Mouse (Mus musculus): ENCODE measurements around the gene Ubtd2. TPM values are rescaled to one million over a fixed set of nuclear protein-coding genes. Genes with fewer than 3 reads are reported as not detected.

Gene Ubtd2
- polyA plus RNA-seq, 1 experiment from 2014 or later, result 46.8 TPM

GRCm38 (mm10) chr11:32560015-32560770, 105.0 kb downstream of the Ubtd2 start:
- no peaks in the 10 kb centered on the region for H3K36me3 ChIP-seq
- no peak overlapping the region for H3K9ac ChIP-seq
- 83% methylated on average over 12 of the region's 12 CpGs for WGBS
- no peaks in the 10 kb centered on the region for H3K27me3 ChIP-seq
- H3K4me2 ChIP-seq, result no peak overlapping the region
- no peak overlapping the region for H3K27ac ChIP-seq
- peaks cover 2% of the 10 kb centered on the region; the same call in 1 of the 2 replicates for H3K4me1 ChIP-seq
- ATAC-seq (ENCODE audit: borderline replicate concordance, extremely low read depth, low FRiP score, low TSS enrichment), result no peak
- H3K4me3 ChIP-seq, result no peak overlapping the region
- no peaks in the 10 kb centered on the region for H3K9me3 ChIP-seq

- H3K9me3 ChIP-seq, result no peaks in the 10 kb centered on the region
- H3K9ac ChIP-seq, result no peak overlapping the region
- H3K36me3 ChIP-seq, result no peaks in the 10 kb centered on the region
- no peaks in the 10 kb centered on the region for H3K27me3 ChIP-seq
- H3K4me2 ChIP-seq, result no peak overlapping the region
- no peak for ATAC-seq (ENCODE audit: borderline replicate concordance, extremely low read depth, low FRiP score, low TSS enrichment)
- H3K4me1 ChIP-seq, result peaks cover 2% of the 10 kb centered on the region; the same call in 1 of the 2 replicates
- no peak overlapping the region for H3K27ac ChIP-seq
- H3K4me3 ChIP-seq, result no peak overlapping the region
- 70% methylated on average over 10 of the region's 10 CpGs for WGBS
Measured at GRCm38 (mm10) chr11:32561465-32562355, 106.5 kb downstream of the Ubtd2 start.

- H3K36me3 ChIP-seq, result no peaks in the 10 kb centered on the region
- no peak overlapping the region for H3K4me3 ChIP-seq
- no peak overlapping the region for H3K27ac ChIP-seq
- H3K9me3 ChIP-seq, result no peaks in the 10 kb centered on the region
- H3K4me1 ChIP-seq, result peaks cover 12% of the 10 kb centered on the region
- H3K27me3 ChIP-seq, result no peaks in the 10 kb centered on the region
- no peak overlapping the region for H3K4me2 ChIP-seq
- WGBS, result 62% methylated on average over 5 of the region's 5 CpGs
- H3K9ac ChIP-seq, result no peak overlapping the region
- no peak for ATAC-seq (ENCODE audit: borderline replicate concordance, extremely low read depth, low FRiP score, low TSS enrichment)
Measured at GRCm38 (mm10) chr11:32562706-32563105, 107.5 kb downstream of the Ubtd2 start.

- WGBS, result 52% methylated on average over 3 of the region's 3 CpGs
- H3K4me1 ChIP-seq, result peaks cover 14% of the 10 kb centered on the region
- H3K27ac ChIP-seq, result no peak overlapping the region
- H3K4me3 ChIP-seq, result no peak overlapping the region
- no peaks in the 10 kb centered on the region for H3K27me3 ChIP-seq
- H3K36me3 ChIP-seq, result no peaks in the 10 kb centered on the region
- no peak overlapping the region for H3K9ac ChIP-seq
- no peak for ATAC-seq (ENCODE audit: borderline replicate concordance, extremely low read depth, low FRiP score, low TSS enrichment)
- no peaks in the 10 kb centered on the region for H3K9me3 ChIP-seq
- H3K4me2 ChIP-seq, result no peak overlapping the region
Measured at GRCm38 (mm10) chr11:32563660-32564059, 108.5 kb downstream of the Ubtd2 start.

- no peaks in the 10 kb centered on the region for H3K27me3 ChIP-seq
- H3K9me3 ChIP-seq, result no peaks in the 10 kb centered on the region
- peaks cover 14% of the 10 kb centered on the region; the same call in 1 of the 2 replicates for H3K4me1 ChIP-seq
- H3K4me2 ChIP-seq, result no peak overlapping the region
- H3K36me3 ChIP-seq, result no peaks in the 10 kb centered on the region
- no peak overlapping the region for H3K9ac ChIP-seq
- 48% methylated on average over 4 of the region's 4 CpGs for WGBS
- H3K4me3 ChIP-seq, result no peak overlapping the region
- no peak for ATAC-seq (ENCODE audit: borderline replicate concordance, extremely low read depth, low FRiP score, low TSS enrichment)
- no peak overlapping the region; the same call in 1 of the 2 replicates for H3K27ac ChIP-seq
Measured at GRCm38 (mm10) chr11:32564629-32565028, 109.5 kb downstream of the Ubtd2 start.

GRCm38 (mm10) chr11:32565088-32565487, 109.9 kb downstream of the Ubtd2 start:
- H3K36me3 ChIP-seq, result no peaks in the 10 kb centered on the region
- H3K4me2 ChIP-seq, result no peak overlapping the region
- no peak overlapping the region for H3K4me3 ChIP-seq
- WGBS, result 53% methylated on average over 8 of the region's 8 CpGs
- H3K27ac ChIP-seq, result no peak overlapping the region
- H3K9me3 ChIP-seq, result no peaks in the 10 kb centered on the region
- ATAC-seq (ENCODE audit: borderline replicate concordance, extremely low read depth, low FRiP score, low TSS enrichment), result no peak
- no peaks in the 10 kb centered on the region for H3K27me3 ChIP-seq
- H3K4me1 ChIP-seq, result peaks cover 14% of the 10 kb centered on the region; the same call in 1 of the 2 replicates
- H3K9ac ChIP-seq, result no peak overlapping the region

- no peak for ATAC-seq (ENCODE audit: borderline replicate concordance, extremely low read depth, low FRiP score, low TSS enrichment)
- 93% methylated on average over 6 of the region's 6 CpGs for WGBS
- Histone ChIP-seq H3K27ac (no peak overlapping the region), H3K4me1 (peaks cover 14% of the 10 kb centered on the region; the same call in 1 of the 2 replicates), H3K36me3 (no peaks in the 10 kb centered on the region), H3K9ac (no peak overlapping the region), H3K4me3 (no peak overlapping the region), H3K4me2 (no peak overlapping the region), H3K27me3 (no peaks in the 10 kb centered on the region), H3K9me3 (no peaks in the 10 kb centered on the region)
Measured at GRCm38 (mm10) chr11:32566184-32566583, 111.0 kb downstream of the Ubtd2 start.

Other genes starting within 250 kb of the Ubtd2 start
- gene Snrnp25, start 250.0 kb upstream of the Ubtd2 start, polyA plus RNA-seq (2015; fragmentation: Nextera tagmentation; extraction: Ambion mirVana), result 50.8 and 56.7 TPM in 2 replicates
- gene Rhbdf1, start 233.1 kb upstream of the Ubtd2 start, polyA plus RNA-seq (2015; fragmentation: Nextera tagmentation; extraction: Ambion mirVana), result 62.5 and 67.4 TPM in 2 replicates
- gene Mpg, start 228.9 kb upstream of the Ubtd2 start, polyA plus RNA-seq (2015; fragmentation: Nextera tagmentation; extraction: Ambion mirVana), result 37.7 and 37.8 TPM in 2 replicates
- 41.6 and 46.9 TPM in 2 replicates for gene Nprl3, start 187.7 kb upstream of the Ubtd2 start, polyA plus RNA-seq (2015; fragmentation: Nextera tagmentation; extraction: Ambion mirVana)
- 160 and 236 TPM in 2 replicates for gene Hba-x, start 179.0 kb upstream of the Ubtd2 start, polyA plus RNA-seq (2015; fragmentation: Nextera tagmentation; extraction: Ambion mirVana)
- 7,834 and 8,642 TPM in 2 replicates for gene Hba-a1, start 171.9 kb upstream of the Ubtd2 start, polyA plus RNA-seq (2015; fragmentation: Nextera tagmentation; extraction: Ambion mirVana)
- gene Hbq1b, start 168.4 kb upstream of the Ubtd2 start, polyA plus RNA-seq (2015; fragmentation: Nextera tagmentation; extraction: Ambion mirVana), result 1.4 and 2.8 TPM in 2 replicates
- gene Hba-a2, start 158.9 kb upstream of the Ubtd2 start, polyA plus RNA-seq (2015; fragmentation: Nextera tagmentation; extraction: Ambion mirVana), result 21,194 and 23,046 TPM in 2 replicates
- gene Hbq1a, start 155.3 kb upstream of the Ubtd2 start, polyA plus RNA-seq (2015; fragmentation: Nextera tagmentation; extraction: Ambion mirVana), result 0.97 and 1.5 TPM in 2 replicates
- 21.8 and 24.3 TPM in 2 replicates for gene Sh3pxd2b, start 107.5 kb upstream of the Ubtd2 start, polyA plus RNA-seq (2015; fragmentation: Nextera tagmentation; extraction: Ambion mirVana)
- gene Efcab9, start 76.7 kb downstream of the Ubtd2 start, polyA plus RNA-seq (2015; fragmentation: Nextera tagmentation; extraction: Ambion mirVana), result 0.58 and 0.81 TPM in 2 replicates
- gene Stk10, start 77.9 kb downstream of the Ubtd2 start, polyA plus RNA-seq (2015; fragmentation: Nextera tagmentation; extraction: Ambion mirVana), result 1.9 and 2.9 TPM in 2 replicates
- 84.9 and 85.5 TPM in 2 replicates for gene Fbxw11, start 187.4 kb downstream of the Ubtd2 start, polyA plus RNA-seq (2015; fragmentation: Nextera tagmentation; extraction: Ambion mirVana)

Measured in lung, embryonic 15.5 days (tissue).